Mouse (Mus musculus): ENCODE results near the gene Zfp668.
A peak's percentile ranks its signal among the peaks of the same experiment; 100 is the strongest.

Zfp668 gene

GRCm38 (mm10) chr7:127895442-127895841, 18.8 kb upstream of the Zfp668 start, which contains the start of the genes Gm21974 and Vkorc1:
Gene Gm21974, minus strand, starts transcription at chr7:127895454.
Gene Vkorc1, minus strand, starts transcription at chr7:127895617.
- DNase-seq (ENCODE audit: low read depth, low spot score) = peak; percentile 87

- no peak for DNase-seq (ENCODE audit: low read depth, low spot score)
Observed at GRCm38 (mm10) chr7:127894480-127894879, 17.9 kb upstream of the Zfp668 start.

- DNase-seq (ENCODE audit: low read depth, low spot score) = no peak
Observed at GRCm38 (mm10) chr7:127890798-127891197, 14.2 kb upstream of the Zfp668 start, which contains the start of gene Prss53. Gene Prss53, minus strand, starts transcription at chr7:127890970.

- DNase-seq (ENCODE audit: low read depth, low spot score) = no peak
Observed at GRCm38 (mm10) chr7:127888821-127889220, 12.2 kb upstream of the Zfp668 start.

GRCm38 (mm10) chr7:127887781-127888180, 11.2 kb upstream of the Zfp668 start:
- DNase-seq (ENCODE audit: low read depth, low spot score) = no peak

- DNase-seq (ENCODE audit: low read depth, low spot score) = no peak
Observed at GRCm38 (mm10) chr7:127887191-127887590, 10.6 kb upstream of the Zfp668 start.

- DNase-seq (ENCODE audit: low read depth, low spot score) = no peak
Observed at GRCm38 (mm10) chr7:127886551-127886950, 9.9 kb upstream of the Zfp668 start.

GRCm38 (mm10) chr7:127885951-127886350, 9.3 kb upstream of the Zfp668 start:
- DNase-seq (ENCODE audit: low read depth, low spot score) = no peak

GRCm38 (mm10) chr7:127880431-127880830, 3.8 kb upstream of the Zfp668 start:
- no peak for DNase-seq (ENCODE audit: low read depth, low spot score)

GRCm38 (mm10) chr7:127879301-127879700, 2.7 kb upstream of the Zfp668 start:
- no peak for DNase-seq (ENCODE audit: low read depth, low spot score)

- DNase-seq (ENCODE audit: low read depth, low spot score) = peak; percentile 63
Observed at GRCm38 (mm10) chr7:127876041-127876466, 574 bp downstream of the Zfp668 start, which contains the start of gene Zfp646. Gene Zfp646, plus strand, starts transcription at chr7:127876221.

- DNase-seq (ENCODE audit: low read depth, low spot score) = peak; percentile 52
Observed at GRCm38 (mm10) chr7:127875627-127876001, 1.0 kb downstream of the Zfp668 start.

- no peak for DNase-seq (ENCODE audit: low read depth, low spot score)
Observed at GRCm38 (mm10) chr7:127874812-127875626, 1.6 kb downstream of the Zfp668 start.

GRCm38 (mm10) chr7:127870136-127870821, 6.3 kb downstream of the Zfp668 start:
- no peak for DNase-seq (ENCODE audit: low read depth, low spot score)

- no peak for DNase-seq (ENCODE audit: low read depth, low spot score)
Observed at GRCm38 (mm10) chr7:127869149-127869810, 7.3 kb downstream of the Zfp668 start.

- DNase-seq (ENCODE audit: low read depth, low spot score) = peak; percentile 28
Observed at GRCm38 (mm10) chr7:127867641-127868040, 9.0 kb downstream of the Zfp668 start.

GRCm38 (mm10) chr7:127866434-127866833, 10.2 kb downstream of the Zfp668 start:
- DNase-seq (ENCODE audit: low read depth, low spot score) = no peak

GRCm38 (mm10) chr7:127858258-127858657, 18.4 kb downstream of the Zfp668 start:
- no peak for DNase-seq (ENCODE audit: low read depth, low spot score)

- DNase-seq (ENCODE audit: low read depth, low spot score) = no peak
Observed at GRCm38 (mm10) chr7:127850906-127851305, 25.7 kb downstream of the Zfp668 start.

GRCm38 (mm10) chr7:127849973-127850875, 26.4 kb downstream of the Zfp668 start:
- no peak for DNase-seq (ENCODE audit: low read depth, low spot score)
